In genomic region chr7:133155621-133156020, GRCm38 (mm10) we compare ENCODE assay signal across 20 mouse cellular contexts. TPM values are rescaled to one million over a fixed set of nuclear protein-coding genes. Genes with fewer than 3 reads are reported as not detected.
"Had no signal": no experiment of that assay in that cellular context is flagged by ENCODE, and none has a peak within 500 bp of the region (broad histone marks: within the 10 kb centered on the region; RNA-seq: fewer than 3 reads in every experiment).

No protein-coding gene starts in this region.

- DNase-seq: lung, adult 2 months; lung, postnatal 14 days; lung, postnatal 36 days; right cerebral cortex, postnatal 14 days; thymus, adult 2 months; thymus, postnatal 25 days; thymus, postnatal 4 days had no signal

- H3K4me2 ChIP-seq: lung, embryonic 15.5 days; midbrain, embryonic 11.5 days; midbrain, embryonic 13.5 days; midbrain, embryonic 15.5 days; neural tube, embryonic 12.5 days; stomach, embryonic 15.5 days had no signal

- H3K27me3 ChIP-seq: lung, embryonic 15.5 days; midbrain, embryonic 13.5 days; midbrain, embryonic 15.5 days; neural tube, embryonic 12.5 days; stomach, embryonic 15.5 days had no signal

- H3K4me1 ChIP-seq: midbrain, embryonic 13.5 days; midbrain, embryonic 15.5 days; stomach, embryonic 15.5 days had no signal

- H3K9ac ChIP-seq: lung, embryonic 15.5 days; midbrain, embryonic 13.5 days; midbrain, embryonic 15.5 days; neural tube, embryonic 12.5 days; stomach, embryonic 15.5 days had no signal

- ATAC-seq: lung, postnatal 0 days; midbrain, embryonic 13.5 days; midbrain, embryonic 15.5 days had no signal

- H3K4me3 ChIP-seq: lung, embryonic 15.5 days; megakaryocyte, embryonic 14.5 days; midbrain, embryonic 13.5 days; midbrain, embryonic 15.5 days; neural tube, embryonic 12.5 days; stomach, embryonic 15.5 days had no signal

- H3K27ac ChIP-seq: lung, embryonic 15.5 days; macrophage; midbrain, embryonic 13.5 days; midbrain, embryonic 15.5 days; neural tube, embryonic 12.5 days; stomach, embryonic 15.5 days; stomach, postnatal 0 days had no signal

- H3K9me3 ChIP-seq: lung, embryonic 15.5 days; midbrain, embryonic 13.5 days; midbrain, embryonic 15.5 days; neural tube, embryonic 12.5 days; stomach, embryonic 15.5 days had no signal

- H3K36me3 ChIP-seq: lung, embryonic 15.5 days; midbrain, embryonic 13.5 days; midbrain, embryonic 15.5 days; neural tube, embryonic 12.5 days; stomach, embryonic 15.5 days had no signal

RNA-seq across cellular contexts. Expression of gene Fgfr2, which starts 32.5 kb away (rescaled TPM):
- total RNA-seq: megakaryocyte progenitor cell, adult 5-6 weeks; monocyte, adult 5-6 weeks; neutrophil, adult 5-6 weeks had no signal
- polyA plus RNA-seq: macrophage had no signal
